Mouse (Mus musculus) thymus, adult 2 months (tissue): ENCODE results near the gene Mfsd5. TPM values are rescaled to one million over a fixed set of nuclear protein-coding genes. Genes with fewer than 3 reads are reported as not detected.

Experiments used
- DNase-seq: peaks from one replicate; pipeline ENCODE4 v3.0.0; 2021
- H3K27ac ChIP-seq: fragments of 200-500 bp; 2 replicates; pipeline ENCODE4 v1.5.1; 2012; ENCODE audit warnings: low read length, control low read depth; ENCODE audit not compliant: control insufficient read depth, insufficient read depth
- H3K27me3 ChIP-seq: fragments of 200-500 bp; 2 replicates; pipeline ENCODE4 v1.6.1; 2012; ENCODE audit warnings: mild to moderate bottlenecking, low read length, moderate library complexity, mixed read lengths; ENCODE audit not compliant: control insufficient read depth, insufficient read depth
- H3K36me3 ChIP-seq: fragments of 200-500 bp; 2 replicates; pipeline ENCODE4 v1.6.1; 2012; ENCODE audit warnings: mild to moderate bottlenecking, low read length, moderate library complexity; ENCODE audit not compliant: control insufficient read depth, insufficient read depth
- H3K4me1 ChIP-seq: fragments of 200-500 bp; replicated peaks from 2 replicates; pipeline ENCODE4 v1.6.1; 2012; ENCODE audit warnings: low read length; ENCODE audit not compliant: control insufficient read depth, insufficient read depth
- H3K4me3 ChIP-seq: fragments of 200-500 bp; 2 replicates; pipeline ENCODE4 v1.5.1; 2012; ENCODE audit warnings: mild to moderate bottlenecking, low read length, control low read depth, moderate library complexity; ENCODE audit not compliant: control insufficient read depth, insufficient read depth
- CTCF ChIP-seq: fragments of 200-500 bp; IDR thresholded peaks from 2 replicates; pipeline ENCODE4 v1.5.1; 2012; ENCODE audit warnings: mild to moderate bottlenecking, control low read depth, low read length, moderate library complexity, borderline replicate concordance; ENCODE audit not compliant: control insufficient read depth, poor library complexity, insufficient read depth; ENCODE audit errors: extremely low read depth
- POLR2A ChIP-seq: fragments of 200-500 bp; IDR thresholded peaks from 2 replicates; pipeline ENCODE4 v1.6.1; 2012; ENCODE audit warnings: mild to moderate bottlenecking, low read length, control low read depth, moderate library complexity; ENCODE audit not compliant: control insufficient read depth, poor library complexity, insufficient read depth; ENCODE audit errors: extremely low read depth
- WGBS: fragments of 180-500 bp; shearing (Covaris S2); methylation state at CpG from one replicate; pipeline ENCODE4 v1.1.7; 2018; 5-methylcytosine and 5-hydroxymethylcytosine counted together
- polyA plus RNA-seq: library from polyadenylated mRNA; depleted of rRNA; stranded (reverse); fragments of >200 nt; gene quantifications from 2 replicates; pipeline ENCODE4 v1.2.3, GENCODE M21; 2012; rRNA removed

Mfsd5 gene
- polyA plus RNA-seq, 1 experiment = 92.5 TPM

DNA sequence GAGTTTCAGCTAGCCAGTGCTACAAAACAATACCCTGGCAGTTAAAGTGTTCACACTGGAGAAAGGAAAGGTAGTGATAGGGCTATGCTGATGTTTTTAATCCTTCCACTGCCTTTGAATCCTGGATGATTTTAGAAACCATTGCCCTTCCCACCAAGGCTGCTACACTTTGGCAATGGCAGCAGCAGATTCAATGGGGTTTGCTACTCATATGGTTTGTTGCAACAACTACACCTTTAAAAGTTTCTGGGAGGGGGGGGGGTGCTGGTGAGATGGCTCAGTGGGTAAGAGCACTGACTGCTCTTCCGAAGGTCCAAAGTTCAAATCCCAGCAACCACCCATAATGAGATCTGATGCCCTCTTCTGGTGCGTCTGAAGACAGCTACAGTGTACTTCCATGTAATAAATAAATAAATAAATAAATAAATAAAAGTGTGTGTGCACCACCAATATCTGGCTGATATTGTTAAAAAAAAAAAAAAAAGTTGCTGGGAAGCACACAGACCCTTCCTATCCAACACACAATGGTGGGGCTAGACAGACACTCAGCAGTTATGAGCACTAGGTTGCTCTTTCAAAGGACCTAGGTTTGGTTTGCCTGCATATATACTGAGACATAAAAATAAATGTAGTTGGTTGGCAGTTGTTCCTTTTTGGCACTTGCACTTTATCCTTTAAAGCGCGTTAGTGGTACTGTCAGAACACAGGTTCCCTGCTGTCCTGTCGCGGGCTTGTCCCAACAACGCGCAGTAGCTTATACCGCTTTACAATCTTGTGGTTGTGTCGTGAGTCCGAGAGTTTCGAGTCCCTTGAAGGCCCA, 45.6 kb downstream of the Mfsd5 start:
- H3K27me3 ChIP-seq = no peaks in the 10 kb centered on the region
- no peak overlapping the region for H3K27ac ChIP-seq
- WGBS = 84% methylated on average over 12 of the region's 12 CpGs
- H3K36me3 ChIP-seq = peaks cover 12% of the 10 kb centered on the region
- H3K4me3 ChIP-seq = no peak overlapping the region
- no peak for TF ChIP-seq CTCF
- H3K4me1 ChIP-seq = peaks cover 5% of the 10 kb centered on the region; the same call in 1 of the 2 replicates
- no peak for DNase-seq

DNA sequence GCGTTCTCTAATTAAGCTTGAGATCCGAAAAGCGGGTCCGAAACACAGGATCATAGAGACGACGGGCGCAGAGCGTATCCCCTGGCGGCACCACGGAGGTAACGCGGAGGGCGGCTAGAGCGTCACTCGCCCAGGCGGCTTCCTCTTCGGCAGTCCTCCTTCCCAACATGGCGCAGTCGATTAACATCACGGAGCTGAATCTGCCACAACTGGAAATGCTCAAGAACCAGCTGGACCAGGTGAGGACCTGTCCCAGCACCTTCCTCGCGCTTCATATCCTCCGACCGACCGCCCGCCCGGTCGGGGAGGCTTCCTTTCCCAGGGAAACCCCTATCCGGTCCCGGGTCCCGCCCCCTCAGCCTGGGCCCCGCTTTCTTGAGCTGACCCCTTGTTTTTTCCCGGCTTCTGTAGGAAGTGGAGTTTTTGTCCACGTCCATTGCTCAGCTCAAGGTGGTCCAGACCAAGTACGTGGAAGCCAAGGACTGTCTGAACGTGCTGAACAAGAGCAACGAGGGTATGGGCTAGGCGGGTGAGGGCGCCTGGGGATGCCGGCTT, 46.8 kb downstream of the Mfsd5 start, which contains the start of gene Pfdn5:
Gene Pfdn5, plus strand, starts transcription at position 95 of the 555 bp plus-strand sequence.
- Histone ChIP-seq H3K36me3 (0 out of 2 replicates have a peak, but pooled peaks cover 4% of the 10 kb centered on the region), H3K27ac (no peak within 1 kb of the TSS), H3K4me1 (peaks cover 5% of the 10 kb centered on the region; the same call in 1 of the 2 replicates), H3K27me3 (no peaks in the 10 kb centered on the region), H3K4me3 (peak within 1 kb of the TSS; percentile 84)
- WGBS = under 1% methylated on average over 40 of the region's 40 CpGs
- peak; percentile 87 for DNase-seq
- no peak; the same call in 1 of the 2 replicates for TF ChIP-seq CTCF
- peak; percentile 35; the same call in 1 of the 2 replicates for TF ChIP-seq POLR2A

DNA sequence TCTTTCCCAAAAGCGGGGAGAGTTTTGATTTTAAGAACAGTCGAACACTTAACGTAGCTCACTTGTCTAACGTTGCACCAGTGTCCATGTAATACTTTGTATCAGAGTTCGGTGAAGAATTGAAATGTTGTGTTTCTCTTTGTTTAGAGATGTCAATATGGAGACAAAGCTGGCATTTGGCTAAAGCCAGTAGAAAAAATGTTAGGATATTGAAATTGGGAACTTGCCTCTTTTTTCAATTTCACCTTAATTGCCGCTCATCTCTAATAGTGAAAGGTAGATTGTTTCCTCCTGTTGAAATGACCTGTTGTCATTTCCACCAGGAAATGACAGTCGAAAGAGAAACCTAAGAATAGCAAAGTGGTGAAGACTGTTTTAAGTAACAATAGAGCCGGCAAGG, 47.6 kb downstream of the Mfsd5 start:
- no peak for TF ChIP-seq POLR2A
- TF ChIP-seq CTCF = no peak
- H3K27ac ChIP-seq = no peak overlapping the region
- no peaks in the 10 kb centered on the region for H3K27me3 ChIP-seq
- H3K36me3 ChIP-seq = 0 out of 2 replicates have a peak, but pooled peaks cover 4% of the 10 kb centered on the region
- no peak for DNase-seq
- WGBS = 54% methylated on average over 8 of the region's 8 CpGs
- H3K4me3 ChIP-seq = no peak overlapping the region
- peaks cover 8% of the 10 kb centered on the region for H3K4me1 ChIP-seq

Other genes with a start within 250 kb of the Mfsd5 start
- gene Eif4b, start 205.7 kb upstream of the Mfsd5 start, polyA plus RNA-seq = 99.3 and 108 TPM in 2 replicates
- gene Tns2, start 179.0 kb upstream of the Mfsd5 start, polyA plus RNA-seq = 15.9 and 26.4 TPM in 2 replicates
- 40.8 and 43.1 TPM in 2 replicates for gene Spryd3, start 143.2 kb upstream of the Mfsd5 start, polyA plus RNA-seq
- gene Igfbp6, start 135.1 kb upstream of the Mfsd5 start, polyA plus RNA-seq = 17.8 and 30.2 TPM in 2 replicates
- 3.8 and 4.1 TPM in 2 replicates for gene Soat2, start 128.9 kb upstream of the Mfsd5 start, polyA plus RNA-seq
- 69.6 and 71.9 TPM in 2 replicates for gene Zfp740, start 76.2 kb upstream of the Mfsd5 start, polyA plus RNA-seq
- 77.6 and 82.1 TPM in 2 replicates for gene Csad, start 74.7 kb upstream of the Mfsd5 start, polyA plus RNA-seq
- gene Itgb7, start 47.5 kb upstream of the Mfsd5 start, polyA plus RNA-seq = 72.6 and 82.8 TPM in 2 replicates
- gene Rarg, start 21.9 kb upstream of the Mfsd5 start, polyA plus RNA-seq = 18.9 and 23.7 TPM in 2 replicates
- gene Gm9918, start 8.9 kb upstream of the Mfsd5 start, polyA plus RNA-seq = 0.30 and 0.31 TPM in 2 replicates
- 51.5 and 55.6 TPM in 2 replicates for gene Espl1, start 16.8 kb downstream of the Mfsd5 start, polyA plus RNA-seq
- 76.0 and 93.2 TPM in 2 replicates for gene Pfdn5, start 46.7 kb downstream of the Mfsd5 start, polyA plus RNA-seq
- 104 and 105 TPM in 2 replicates for gene Myg1, start 52.3 kb downstream of the Mfsd5 start, polyA plus RNA-seq
- 106 and 107 TPM in 2 replicates for gene Aaas, start 71.3 kb downstream of the Mfsd5 start, polyA plus RNA-seq
- gene Sp7, start 87.7 kb downstream of the Mfsd5 start, polyA plus RNA-seq = 0.13 and 0.23 TPM in 2 replicates
- 45.0 and 52.1 TPM in 2 replicates for gene Sp1, start 126.7 kb downstream of the Mfsd5 start, polyA plus RNA-seq
- 0.65 and 1.7 TPM in 2 replicates for gene Amhr2, start 165.9 kb downstream of the Mfsd5 start, polyA plus RNA-seq
- gene Prr13, start 179.6 kb downstream of the Mfsd5 start, polyA plus RNA-seq = 109 and 123 TPM in 2 replicates
- gene Pcbp2, start 191.1 kb downstream of the Mfsd5 start, polyA plus RNA-seq = 846 and 935 TPM in 2 replicates
- gene Gm10337, start 224.3 kb downstream of the Mfsd5 start, polyA plus RNA-seq = not detected in 2 replicates
- 11.3 and 12.7 TPM in 2 replicates for gene Map3k12, start 237.6 kb downstream of the Mfsd5 start, polyA plus RNA-seq
- gene Tarbp2, start 238.7 kb downstream of the Mfsd5 start, polyA plus RNA-seq = 133 and 166 TPM in 2 replicates
- gene Npff, start 245.5 kb downstream of the Mfsd5 start, polyA plus RNA-seq = 10.8 and 11.7 TPM in 2 replicates